Mouse (Mus musculus) frontal cortex, postnatal 10 days (tissue): ENCODE measurements around the gene Tmem171.

Experiments used
- DNase-seq, 2 experiments: peaks; one replicate each; pipeline ENCODE4 v3.0.0; 2022; ENCODE audit warnings: low spot score in 2 of 2, mixed read lengths in 1 of 2

Gene Tmem171

DNA sequence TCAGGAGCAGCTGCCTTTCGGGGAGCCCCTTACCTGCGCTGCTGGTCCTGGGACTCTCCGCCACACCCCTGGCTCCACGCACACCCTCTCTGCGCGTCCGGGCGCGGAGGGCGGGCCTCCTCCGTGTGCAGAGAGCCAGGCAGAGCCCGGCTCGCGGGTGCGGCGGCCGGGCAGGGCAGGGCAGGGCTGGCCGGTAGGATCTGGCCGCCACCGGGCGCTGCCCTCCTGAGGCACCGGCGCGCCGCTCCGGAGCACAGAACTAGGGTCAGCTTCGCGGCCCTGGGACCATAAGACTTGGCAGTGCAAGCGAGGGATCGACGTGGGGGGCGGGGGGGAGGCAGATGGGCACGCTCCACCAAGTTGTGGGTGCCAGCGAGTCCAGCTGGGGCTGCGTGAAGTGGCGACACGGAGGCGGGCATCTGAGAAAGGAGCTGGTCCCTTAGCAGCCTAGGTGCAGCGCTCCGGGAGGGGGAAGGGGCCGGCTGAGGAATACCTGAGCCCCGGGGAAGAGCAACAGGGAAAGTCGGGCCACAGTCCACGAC lies at the start of gene Tmem171:
Gene Tmem171, minus strand, starts transcription at position 62 of the 542 bp plus-strand sequence.
- no peak for DNase-seq

DNA sequence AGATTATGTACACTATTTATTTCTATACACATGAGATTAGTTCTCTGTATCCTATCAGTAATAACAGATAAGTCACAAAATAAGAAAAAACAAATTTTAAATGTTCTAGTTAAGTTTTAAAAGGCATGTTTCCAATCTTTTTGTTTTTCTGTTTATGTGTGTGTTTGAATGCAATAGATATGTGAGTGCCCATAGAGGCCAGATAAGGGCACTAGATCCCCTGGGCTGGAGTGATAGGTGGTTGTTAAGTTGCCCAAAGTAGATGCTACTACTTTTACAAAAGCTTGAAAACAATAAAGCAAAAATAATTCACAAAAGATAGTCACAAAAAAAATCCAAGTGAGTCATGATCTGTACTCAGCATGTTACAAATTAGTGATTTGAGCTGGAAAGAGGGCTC lies 49.2 kb upstream of the Tmem171 start:
- DNase-seq = no peak

DNA sequence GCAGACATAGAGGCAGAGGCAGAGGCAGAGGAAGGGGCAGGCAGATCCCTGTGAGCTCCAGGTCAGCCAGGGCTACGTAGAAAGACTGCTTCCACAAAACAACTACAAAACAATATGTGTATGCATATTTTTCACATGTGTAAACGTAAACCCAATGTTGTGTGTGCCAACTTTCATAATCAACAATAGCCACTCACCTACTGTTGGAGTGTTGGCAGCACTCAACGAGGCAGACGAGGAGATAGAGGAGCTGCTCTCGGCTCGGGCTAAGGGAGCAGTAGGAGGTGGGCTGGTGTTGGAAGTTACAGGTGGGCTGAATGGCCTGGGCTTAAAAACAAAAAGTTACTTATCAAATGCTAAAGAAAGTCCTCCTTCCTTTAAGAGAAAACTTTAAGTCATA lies 48.6 kb upstream of the Tmem171 start:
- no peak for DNase-seq

DNA sequence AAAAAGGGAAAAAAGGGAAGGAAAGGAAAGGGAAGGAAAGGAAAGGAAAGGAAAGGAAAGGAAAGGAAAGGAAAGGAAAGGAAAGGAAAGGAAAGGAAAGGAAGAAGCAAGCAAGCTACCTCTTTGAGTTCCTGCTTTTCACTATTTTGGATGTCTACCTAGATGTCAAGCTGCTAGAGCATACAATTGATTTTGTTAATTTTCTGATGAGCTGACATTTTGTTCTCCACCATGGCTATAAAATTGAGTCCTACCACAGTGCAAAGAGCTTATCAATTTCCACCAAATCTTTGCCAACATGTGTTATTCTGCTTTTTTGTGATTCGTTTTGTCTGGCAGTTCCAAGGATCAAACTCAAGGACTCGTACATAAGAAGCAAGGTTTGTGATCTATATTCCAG lies 43.6 kb upstream of the Tmem171 start:
- no peak for DNase-seq

DNA sequence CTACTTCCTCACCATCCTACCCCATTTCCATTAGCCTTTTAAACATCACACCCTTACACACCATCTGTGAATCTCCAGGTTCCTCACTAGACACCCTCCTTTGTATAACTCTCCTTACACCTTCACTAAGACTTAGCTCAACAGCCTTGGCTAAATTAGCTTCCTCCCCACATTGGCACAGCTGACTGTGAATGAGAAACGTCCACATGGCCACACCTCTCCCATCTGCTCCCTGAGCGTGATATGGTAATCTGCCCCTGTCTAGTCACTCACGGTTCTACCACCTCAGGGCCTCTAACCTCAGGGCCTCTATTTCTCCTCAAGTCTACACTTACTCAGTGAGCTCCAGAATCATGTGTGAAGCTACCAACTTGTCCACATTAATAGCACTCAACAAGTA lies 38.7 kb upstream of the Tmem171 start:
- no peak for DNase-seq

DNA sequence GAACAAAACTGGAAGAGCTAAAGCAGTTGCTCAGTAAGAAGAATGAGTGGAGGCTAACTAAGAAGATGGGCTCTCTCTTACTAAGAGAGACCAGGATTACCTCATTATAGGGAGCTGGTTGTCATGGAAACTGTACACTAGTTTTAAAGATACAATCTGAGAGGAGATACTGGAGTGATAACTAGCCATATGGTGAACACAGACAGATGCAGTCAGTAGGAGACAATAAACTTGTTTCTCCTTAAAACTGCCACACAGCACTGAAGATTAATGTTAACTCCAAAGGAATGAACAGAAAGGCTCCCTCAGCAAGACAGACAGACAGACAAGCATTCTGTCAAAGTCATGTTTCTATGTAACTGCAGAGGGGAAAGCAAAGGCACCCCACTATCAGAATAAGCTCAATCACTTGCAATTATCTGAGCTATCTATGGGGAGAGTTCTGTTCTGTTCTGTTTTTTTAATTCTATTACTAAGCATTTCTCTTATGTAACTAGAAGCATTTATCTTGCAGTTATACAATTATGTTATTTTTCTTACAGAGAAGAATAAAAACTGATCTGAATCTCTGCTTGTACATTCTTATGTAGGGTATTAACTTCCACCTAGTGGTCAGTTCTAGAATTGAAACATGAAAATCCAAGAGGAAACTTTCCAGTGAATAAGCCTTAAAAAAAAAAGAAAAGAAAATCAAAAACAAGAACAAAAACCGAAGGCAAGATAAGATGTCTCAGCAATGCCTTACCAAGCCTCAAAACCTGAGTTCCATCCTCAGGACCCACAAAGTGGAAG lies 34.8 kb upstream of the Tmem171 start:
- no peak for DNase-seq

DNA sequence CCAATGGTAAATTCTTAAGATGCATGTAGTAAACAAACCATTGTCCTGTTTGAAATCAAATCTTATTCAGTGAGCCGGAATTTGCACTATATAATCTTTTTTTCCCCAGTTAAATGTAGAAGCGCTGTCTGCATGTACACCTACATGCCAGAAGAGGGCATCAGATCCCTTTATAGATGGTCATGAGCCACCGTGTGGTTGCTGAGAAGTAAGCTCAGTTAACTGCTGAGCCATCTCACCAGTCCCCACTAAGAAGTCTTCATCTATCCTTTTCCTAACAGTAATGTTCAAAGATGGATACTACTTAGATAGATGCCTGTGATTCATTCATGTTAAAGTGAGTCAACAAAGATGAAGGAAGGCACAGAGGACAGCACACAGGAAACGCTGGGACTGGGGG lies 31.9 kb upstream of the Tmem171 start:
- no peak for DNase-seq

DNA sequence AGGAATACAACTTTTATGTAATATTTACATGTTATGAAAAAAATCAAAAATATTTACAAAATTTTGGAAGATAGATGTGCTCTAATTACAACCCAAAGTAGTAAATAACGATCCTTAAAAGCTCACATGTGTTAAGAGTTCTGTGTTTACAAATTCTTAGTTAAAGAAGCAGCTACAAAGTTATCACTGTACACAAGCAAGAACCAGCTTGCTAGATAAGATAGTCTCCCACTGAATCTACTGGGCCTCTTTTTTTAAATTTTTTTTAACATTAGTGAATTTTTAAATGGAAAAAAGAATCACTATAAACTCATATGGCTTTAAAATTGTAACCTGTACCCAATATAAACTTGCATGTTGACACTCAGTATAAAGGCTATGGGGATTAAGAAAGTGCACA lies 28.8 kb upstream of the Tmem171 start:
- no peak for DNase-seq

DNA sequence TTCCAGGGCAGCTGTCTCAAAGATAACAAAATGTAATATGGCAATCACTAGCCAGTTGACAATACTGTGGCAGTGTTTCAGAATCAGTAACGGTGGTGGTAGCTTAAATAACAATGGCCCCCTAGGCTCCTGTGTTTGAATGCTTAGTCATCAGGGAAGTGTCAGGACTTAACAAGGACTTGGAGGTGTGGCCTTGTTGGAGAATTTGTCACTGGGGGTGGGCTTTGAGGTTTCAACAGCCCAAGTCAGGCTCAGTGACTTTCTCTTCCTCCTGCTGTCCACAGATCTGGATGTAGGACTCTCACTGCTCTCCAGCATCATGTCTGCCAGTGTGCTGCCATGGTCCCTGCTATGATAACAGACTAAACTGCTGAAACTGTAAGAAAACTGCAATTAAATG lies 27.7 kb upstream of the Tmem171 start:
- DNase-seq = no peak

DNA sequence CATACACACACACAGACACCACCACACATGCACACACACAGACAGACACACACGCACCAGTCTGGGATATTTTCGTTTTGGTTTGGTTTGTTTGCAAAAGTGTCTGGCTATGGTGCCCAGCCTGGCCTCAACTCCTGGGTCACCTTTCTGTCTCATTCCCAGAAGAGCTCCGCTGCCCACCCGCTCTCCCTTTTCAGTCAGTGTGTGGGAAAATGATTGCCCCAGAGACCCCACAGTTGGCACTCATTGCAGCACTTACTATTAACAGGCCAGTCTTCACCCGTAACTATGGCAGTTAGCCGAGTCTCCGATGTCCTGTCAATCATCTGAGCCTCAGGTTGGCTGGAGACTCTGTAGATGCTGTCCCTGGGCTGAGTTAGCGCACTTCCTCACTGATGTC lies 21.5 kb upstream of the Tmem171 start:
- no peak for DNase-seq

DNA sequence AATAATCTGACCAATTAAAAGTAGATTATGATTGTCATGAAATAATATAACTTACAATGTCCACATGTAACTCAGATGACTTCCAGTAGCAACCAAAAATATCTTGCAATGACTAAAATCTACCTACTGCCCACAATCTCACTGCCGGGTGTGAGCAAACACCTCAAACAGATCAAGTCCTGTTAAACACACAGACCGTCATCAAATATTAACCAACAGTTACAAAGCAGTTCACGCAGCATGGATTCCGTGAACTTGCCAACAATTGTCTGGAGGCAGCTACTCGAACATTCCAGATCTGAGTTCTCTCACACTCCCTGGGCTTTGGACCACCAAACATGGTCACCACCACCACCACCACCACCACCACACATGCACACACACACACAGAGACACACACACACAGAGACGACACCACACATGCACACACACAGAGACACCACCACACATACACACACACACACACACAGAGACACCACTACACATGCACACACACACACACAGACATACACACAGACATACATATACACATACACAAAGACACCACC lies 20.9 kb upstream of the Tmem171 start:
- DNase-seq = no peak

DNA sequence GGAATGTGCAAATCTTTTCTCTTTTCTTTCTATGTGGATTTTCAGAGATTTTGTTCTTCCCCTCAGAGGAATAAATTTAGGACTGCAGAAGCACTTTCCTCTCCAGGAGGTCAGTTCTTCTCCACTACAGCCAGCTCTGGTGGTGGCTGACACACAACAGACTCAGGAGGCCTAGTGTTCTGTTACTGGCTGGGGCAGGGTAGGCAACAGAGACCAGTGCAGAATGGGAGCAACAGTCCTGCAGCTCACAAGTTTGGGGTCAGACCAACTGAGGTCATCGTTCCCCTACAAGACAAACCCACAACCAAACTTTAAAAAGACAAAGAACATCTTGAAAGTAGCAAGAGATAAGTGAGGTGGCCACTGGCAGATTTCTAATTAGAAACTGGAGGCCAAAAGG lies 16.0 kb upstream of the Tmem171 start:
- no peak for DNase-seq

DNA sequence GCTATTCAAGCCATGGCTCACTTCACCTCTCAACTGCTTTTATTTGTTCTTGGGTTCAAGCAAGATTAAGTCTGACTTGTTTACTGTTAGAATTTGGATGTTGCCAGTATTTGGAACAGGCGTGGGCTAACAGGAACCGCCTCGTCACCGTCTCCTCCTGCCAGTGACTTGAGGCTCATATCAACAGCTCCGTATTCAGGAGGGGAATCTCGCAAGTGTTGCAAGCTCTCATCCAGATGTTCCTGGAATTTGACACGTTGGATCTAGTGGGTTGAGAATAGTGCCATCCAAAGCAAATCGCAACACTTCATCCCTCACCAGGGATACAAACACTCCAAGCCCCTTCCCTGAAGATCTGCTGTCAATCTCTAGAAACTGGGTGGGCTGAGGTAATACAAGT lies 15.6 kb upstream of the Tmem171 start:
- no peak for DNase-seq

DNA sequence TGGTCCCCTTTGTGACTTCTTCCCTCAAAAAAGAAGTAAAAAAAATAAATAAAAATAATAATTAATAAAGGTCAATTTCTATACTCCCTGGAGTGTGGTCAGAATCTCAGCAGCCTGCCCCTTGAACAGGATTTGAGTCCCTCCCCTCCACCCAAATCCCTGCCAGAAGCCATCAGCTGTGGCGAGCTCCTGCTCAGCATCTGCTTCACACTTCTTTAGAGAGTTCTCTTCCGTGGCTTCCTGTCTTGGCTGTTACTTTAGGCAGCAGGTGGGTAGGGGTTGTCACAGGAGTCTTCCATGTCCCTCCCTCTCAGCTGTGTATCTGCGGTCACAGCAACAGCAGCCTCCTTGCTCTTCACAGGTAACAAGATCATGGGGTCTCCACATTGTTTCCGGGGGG lies 10.9 kb upstream of the Tmem171 start:
- DNase-seq = no peak

DNA sequence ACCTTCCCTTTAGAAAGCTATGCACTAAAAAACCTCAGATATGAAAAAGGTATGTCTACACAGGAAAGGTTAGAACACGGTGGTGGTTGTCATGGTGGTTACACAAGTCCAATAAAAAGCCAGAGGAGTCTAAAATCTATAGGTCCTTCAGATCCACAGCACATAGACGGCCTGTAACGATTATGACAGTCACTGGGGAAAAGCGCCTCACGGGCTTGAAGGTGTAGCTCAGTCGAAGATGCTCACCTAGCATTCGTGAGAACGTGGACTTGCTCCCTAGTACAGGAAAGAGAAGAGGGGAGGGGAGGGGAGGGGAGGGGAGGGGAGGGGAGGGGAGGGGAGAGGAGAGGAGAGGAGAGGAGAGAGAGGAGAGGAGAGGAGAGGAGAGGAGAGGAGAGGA lies 9.2 kb upstream of the Tmem171 start:
- no peak for DNase-seq

DNA sequence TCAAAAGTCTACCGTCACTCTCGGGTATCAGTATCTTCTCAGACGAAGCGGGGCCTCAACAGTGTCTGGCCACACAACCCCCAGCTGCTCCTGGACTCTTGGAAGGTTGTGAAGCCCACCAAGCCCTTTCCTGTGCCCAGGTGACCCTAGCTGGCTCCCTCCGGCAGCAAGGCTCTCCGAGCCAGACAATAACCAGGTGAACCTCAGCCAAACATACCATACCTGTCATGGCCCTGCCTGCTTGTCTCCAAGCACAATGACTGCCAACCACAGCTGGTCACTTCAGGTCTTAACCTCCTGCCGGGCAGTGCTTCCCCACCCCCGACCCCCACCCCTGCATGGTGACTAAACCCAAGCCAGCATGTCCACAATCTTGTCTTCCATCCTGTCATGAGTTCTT lies 7.7 kb upstream of the Tmem171 start:
- no peak for DNase-seq

DNA sequence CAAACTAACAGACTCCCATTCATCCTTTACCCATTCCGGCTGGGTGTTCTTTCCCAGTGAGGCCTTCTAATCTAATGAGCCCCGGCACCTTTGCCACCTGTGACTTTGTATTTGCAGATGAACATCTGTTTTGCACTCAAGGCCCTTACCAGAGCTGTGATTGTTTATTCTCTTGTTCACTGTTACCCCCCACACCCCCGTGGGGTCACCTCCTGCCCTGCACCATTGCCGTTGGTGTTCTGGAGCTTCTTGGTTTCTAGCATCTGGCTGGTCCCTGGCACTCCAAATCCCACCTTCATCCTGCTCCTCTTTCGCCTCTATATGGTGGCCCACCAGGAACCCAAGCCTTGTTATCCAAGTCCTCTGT lies 6.7 kb upstream of the Tmem171 start:
- no peak for DNase-seq

DNA sequence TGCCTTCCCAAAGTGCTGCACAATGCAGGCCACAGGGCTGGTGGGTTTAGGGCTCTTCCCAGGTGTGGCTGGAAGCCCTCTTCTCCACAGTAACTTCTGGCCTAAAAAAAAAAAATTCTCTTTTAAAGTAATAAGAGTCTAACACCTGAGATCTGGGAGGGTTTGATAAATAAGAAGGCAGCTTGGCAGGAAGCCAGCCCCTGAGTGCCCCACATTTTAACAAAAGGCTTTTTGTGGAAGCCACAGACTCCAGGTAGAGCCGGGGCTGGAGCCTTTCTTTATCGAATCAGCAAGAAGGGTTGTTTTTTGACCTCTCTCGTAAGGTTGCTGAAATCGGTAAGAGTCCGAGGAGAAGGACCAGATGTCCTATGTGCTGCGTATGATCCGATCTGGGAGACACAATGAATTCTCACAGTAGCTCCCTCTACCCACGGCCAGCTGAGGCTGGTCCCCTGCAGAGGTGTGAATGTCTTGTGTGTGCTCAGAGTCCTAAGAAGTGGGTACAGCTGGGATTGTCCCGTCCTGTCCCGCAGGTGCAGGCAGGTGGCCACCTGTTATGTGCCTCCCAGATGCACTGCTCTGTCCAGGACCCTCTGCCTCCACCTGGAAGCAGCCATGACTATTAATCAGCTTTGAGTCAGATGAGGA lies 6.2 kb upstream of the Tmem171 start:
- DNase-seq = no peak

DNA sequence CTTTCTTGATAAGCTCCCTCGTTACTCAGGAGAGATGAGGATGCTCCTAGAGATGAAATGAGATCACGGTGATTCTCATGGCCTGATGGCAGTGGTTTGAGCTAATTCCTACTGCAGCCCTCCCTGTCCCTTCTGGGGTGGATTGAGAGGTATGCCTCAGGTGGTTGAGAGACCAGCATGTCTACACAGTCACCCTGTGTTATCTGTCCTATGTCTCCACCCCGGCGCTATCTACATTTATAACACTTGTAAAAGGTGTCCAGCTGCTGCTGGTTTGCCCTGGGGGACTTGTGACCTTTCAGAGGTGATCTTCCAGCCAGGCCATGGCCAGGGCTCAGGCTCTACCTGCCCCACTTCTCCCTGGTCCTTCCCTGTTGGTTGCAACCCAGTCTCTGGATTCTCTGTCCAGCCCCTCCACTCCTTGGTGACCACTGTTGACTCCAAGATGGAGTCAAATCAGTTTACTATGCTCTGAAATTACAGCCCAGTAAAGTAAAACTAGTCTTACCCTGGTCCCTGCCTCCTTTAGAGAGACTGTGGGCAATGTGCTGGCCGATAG lies 5.4 kb upstream of the Tmem171 start:
- no peak for DNase-seq

DNA sequence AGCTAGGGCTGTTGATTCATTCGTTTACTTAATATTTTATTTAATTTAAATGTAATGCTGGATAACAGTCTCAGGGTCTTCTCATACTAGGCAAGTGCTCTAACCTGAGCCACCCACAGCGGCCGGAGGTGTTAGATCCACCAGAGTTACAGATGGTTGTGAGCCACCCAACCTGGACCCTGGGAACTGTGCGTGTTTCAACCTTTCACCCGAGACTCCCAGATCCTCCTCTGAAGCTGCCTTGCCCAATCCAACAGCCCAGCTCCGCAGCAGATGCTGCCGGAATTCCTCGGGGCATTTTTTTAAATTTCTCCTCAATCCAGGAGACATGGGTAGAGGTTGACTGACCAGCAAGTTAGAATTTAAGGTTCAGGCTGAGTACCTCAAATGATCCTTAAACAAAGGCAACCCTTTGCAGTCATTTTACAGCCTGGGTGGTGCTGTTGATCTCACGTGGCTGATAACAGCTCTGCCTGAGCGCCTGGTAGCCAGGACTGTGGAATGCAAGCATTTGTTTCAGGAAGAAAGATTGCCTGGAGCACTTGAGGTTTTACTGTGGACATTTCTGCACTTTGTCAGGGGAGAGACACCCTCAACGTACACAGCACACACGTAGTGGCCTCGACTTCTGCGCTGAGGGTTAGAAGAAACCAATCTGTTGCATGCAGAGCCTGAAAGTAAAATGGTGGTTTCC lies 4.6 kb upstream of the Tmem171 start:
- no peak for DNase-seq

DNA sequence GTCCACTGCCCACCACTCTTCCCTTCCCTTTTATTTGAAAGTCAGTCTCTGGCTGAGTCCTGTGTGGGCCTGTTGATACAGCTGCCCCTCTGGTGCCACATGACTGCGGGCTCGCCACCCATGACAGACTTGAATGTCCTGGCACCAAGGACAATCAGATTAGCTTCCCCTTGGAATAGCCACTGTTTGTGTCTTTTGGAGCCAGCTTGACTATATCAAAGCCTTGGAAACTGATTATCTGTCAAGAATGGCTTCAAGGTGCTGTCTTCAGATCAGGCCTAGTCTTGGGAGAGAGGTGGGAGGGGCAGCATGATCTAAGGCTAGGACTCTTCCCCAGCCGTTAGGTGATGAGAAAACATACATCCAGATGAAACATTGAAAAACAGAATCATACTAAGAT lies 2.1 kb upstream of the Tmem171 start:
- no peak for DNase-seq

DNA sequence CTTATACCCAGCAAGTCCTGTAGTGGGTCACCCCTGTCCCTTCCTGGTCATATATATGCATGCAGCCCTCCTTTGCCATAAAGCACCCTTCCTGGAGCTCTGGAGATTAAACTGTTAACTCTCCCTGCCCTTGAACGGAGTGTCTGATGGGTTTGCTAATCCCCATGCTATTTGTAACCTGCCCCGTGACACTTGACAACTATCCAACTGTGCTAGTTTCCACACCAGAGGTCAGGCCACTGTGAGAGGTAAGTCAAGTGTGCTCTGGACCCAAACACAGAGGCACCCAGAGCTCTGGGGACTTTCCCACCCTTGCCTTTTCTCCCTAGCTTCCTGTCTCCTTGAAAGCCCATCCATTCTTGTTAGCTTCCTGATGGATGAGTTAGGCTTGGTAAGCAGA lies 912 bp upstream of the Tmem171 start:
- DNase-seq = no peak
